Mouse (Mus musculus) myocyte (in vitro differentiated cells): ENCODE measurements around the gene Tulp3.

Experiments used
- MAX ChIP-seq: IDR thresholded peaks from one replicate; pipeline ENCODE4 v1.6.1; 2011; ENCODE audit warnings: low read depth, mild to moderate bottlenecking, control low read depth
- POLR2A ChIP-seq: IDR thresholded peaks from one replicate; pipeline ENCODE4 v1.6.1; 2011; ENCODE audit warnings: low read depth, mild to moderate bottlenecking, control low read depth, moderate library complexity; ENCODE audit not compliant: insufficient read length

DNA sequence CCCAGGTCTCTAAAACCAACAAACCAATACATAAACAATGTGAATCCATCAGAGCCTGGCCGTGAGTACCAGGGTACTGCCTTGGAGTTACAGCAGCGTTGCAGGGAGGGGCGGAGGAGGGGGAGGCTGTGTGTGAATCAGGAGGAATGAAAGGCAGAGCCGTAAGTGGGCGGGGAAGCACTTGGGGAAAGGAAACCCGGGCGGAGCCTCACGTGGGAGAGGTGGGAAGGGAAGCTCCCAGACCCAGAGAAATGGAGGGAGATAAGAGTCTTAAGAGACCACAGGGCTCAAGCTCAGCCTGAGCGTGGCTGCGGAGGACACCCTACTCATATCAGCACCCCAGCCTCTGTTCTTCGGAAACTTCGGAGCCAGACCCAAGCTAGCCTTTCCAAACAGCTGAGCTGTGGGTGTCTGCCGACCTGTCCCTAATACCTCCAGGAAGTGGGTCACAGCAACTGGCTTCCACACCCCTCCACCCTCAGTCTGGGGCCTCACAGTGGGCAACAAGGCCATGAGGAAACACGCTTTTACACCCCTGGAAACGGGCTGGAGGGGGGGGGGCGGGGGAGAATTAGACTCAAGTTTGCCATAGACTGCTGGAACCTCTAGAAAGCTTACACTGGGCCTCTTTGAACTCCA lies 69.7 kb downstream of the Tulp3 start:
- peak; percentile 54 for TF ChIP-seq POLR2A
- TF ChIP-seq MAX, result no peak
